Mouse (Mus musculus) bone marrow, adult 2 months (tissue): ENCODE results near the gene Abhd12b.

Experiments used
- CTCF ChIP-seq: fragments of 200-500 bp; IDR thresholded peaks from 2 replicates; pipeline ENCODE4 v1.5.1; 2011; ENCODE audit warnings: low read length, control low read depth; ENCODE audit not compliant: control insufficient read depth, insufficient read depth
- POLR2A ChIP-seq: fragments of 200-500 bp; IDR thresholded peaks from 2 replicates; pipeline ENCODE4 v1.6.1; 2011; ENCODE audit warnings: low read depth, mild to moderate bottlenecking, control low read depth, low read length, borderline replicate concordance; ENCODE audit not compliant: control insufficient read depth

GRCm38 (mm10) chr12:70156222-70156621 is 2.3 kb downstream of the Abhd12b start:
- no peak for TF ChIP-seq CTCF
- TF ChIP-seq POLR2A = no peak
